Mouse (Mus musculus) brain, embryonic 14.5 days (tissue): ENCODE data around the gene B3gnt8.

Experiments used
- CTCF ChIP-seq: fragments of 200-500 bp; IDR thresholded peaks from 2 replicates; pipeline ENCODE4 v1.5.1; 2012; ENCODE audit warnings: inconsistent platforms, mild to moderate bottlenecking, moderate library complexity, borderline replicate concordance; ENCODE audit not compliant: insufficient read depth, insufficient read length; ENCODE audit errors: extremely low read depth
- POLR2A ChIP-seq: fragments of 200-500 bp; IDR thresholded peaks from 2 replicates; pipeline ENCODE4 v1.6.1; 2012; ENCODE audit warnings: mild to moderate bottlenecking, inconsistent platforms, borderline replicate concordance; ENCODE audit not compliant: poor library complexity, insufficient read depth, insufficient read length, severe bottlenecking; ENCODE audit errors: extremely low read depth

GRCm38 (mm10) chr7:25623857-25624370 is 2.5 kb upstream of the B3gnt8 start:
- TF ChIP-seq POLR2A (no peak), CTCF (no peak)
